Mouse (Mus musculus): ENCODE measurements around the gene Med20. TPM values are rescaled to one million over a fixed set of nuclear protein-coding genes. Genes with fewer than 3 reads are reported as not detected.

Gene Med20
- 21.2 and 22.4 TPM in 2 replicates for polyA plus RNA-seq (2015; fragmentation: Nextera tagmentation; extraction: Ambion mirVana)

GRCm38 (mm10) chr17:47610849-47611660 is at the start of gene Med20, which contains the start of the genes Bysl and Gm20517:
Gene Med20 (plus strand): TSS chr17:47611582.
Gene Bysl (minus strand): TSS chr17:47611492.
Gene Gm20517 (plus strand): TSS chr17:47611589.

GRCm38 (mm10) chr17:47630678-47631065 is 19.3 kb downstream of the Med20 start, which contains the start of gene Usp49:
Gene Usp49 (plus strand): TSS chr17:47630690.

Other genes with a start within 250 kb of the Med20 start
- 74.0 and 75.2 TPM in 2 replicates for gene Mrps10, start 242.7 kb upstream of the Med20 start, polyA plus RNA-seq (2015; fragmentation: Nextera tagmentation; extraction: Ambion mirVana)
- gene Guca1b, start 226.2 kb upstream of the Med20 start, polyA plus RNA-seq (2015; fragmentation: Nextera tagmentation; extraction: Ambion mirVana): 0.19 TPM in 2 replicates
- gene Guca1a, start 211.0 kb upstream of the Med20 start, polyA plus RNA-seq (2015; fragmentation: Nextera tagmentation; extraction: Ambion mirVana): 1.8 and 3.5 TPM in 2 replicates
- 0.10 and 0.16 TPM in 2 replicates for gene AI661453, start 175.0 kb upstream of the Med20 start, polyA plus RNA-seq (2015; fragmentation: Nextera tagmentation; extraction: Ambion mirVana)
- 0.22 and 0.23 TPM in 2 replicates for gene 1700001C19Rik, start 174.2 kb upstream of the Med20 start, polyA plus RNA-seq (2015; fragmentation: Nextera tagmentation; extraction: Ambion mirVana)
- 9.2 and 10.5 TPM in 2 replicates for gene Taf8, start 109.3 kb upstream of the Med20 start, polyA plus RNA-seq (2015; fragmentation: Nextera tagmentation; extraction: Ambion mirVana)
- 402 and 432 TPM in 2 replicates for gene Ccnd3, start 106.5 kb upstream of the Med20 start, polyA plus RNA-seq (2015; fragmentation: Nextera tagmentation; extraction: Ambion mirVana)
- 17.0 and 18.7 TPM in 2 replicates for gene Bysl, start 90 bp upstream of the Med20 start, polyA plus RNA-seq (2015; fragmentation: Nextera tagmentation; extraction: Ambion mirVana)
- gene Gm20517, start within 50 bp of the Med20 start, polyA plus RNA-seq (2015; fragmentation: Nextera tagmentation; extraction: Ambion mirVana): 1.2 and 1.5 TPM in 2 replicates
- gene Usp49, start 19.1 kb downstream of the Med20 start, polyA plus RNA-seq (2015; fragmentation: Nextera tagmentation; extraction: Ambion mirVana): 1.6 and 1.8 TPM in 2 replicates
- 282 and 308 TPM in 2 replicates for gene Tomm6, start 76.8 kb downstream of the Med20 start, polyA plus RNA-seq (2015; fragmentation: Nextera tagmentation; extraction: Ambion mirVana)
- 4.3 and 4.6 TPM in 2 replicates for gene Frs3, start 77.4 kb downstream of the Med20 start, polyA plus RNA-seq (2015; fragmentation: Nextera tagmentation; extraction: Ambion mirVana)
- gene Gm21981, start 82.9 kb downstream of the Med20 start, polyA plus RNA-seq (2015; fragmentation: Nextera tagmentation; extraction: Ambion mirVana): 0.09 and 0.24 TPM in 2 replicates
- gene Prickle4, start 83.2 kb downstream of the Med20 start, polyA plus RNA-seq (2015; fragmentation: Nextera tagmentation; extraction: Ambion mirVana): 0.61 TPM in 1 of 2 replicates, not detected in the other
- not detected in 2 replicates for gene Pgc, start 115.3 kb downstream of the Med20 start, polyA plus RNA-seq (2015; fragmentation: Nextera tagmentation; extraction: Ambion mirVana)
- 30.7 and 30.9 TPM in 2 replicates for gene Tfeb, start 125.4 kb downstream of the Med20 start, polyA plus RNA-seq (2015; fragmentation: Nextera tagmentation; extraction: Ambion mirVana)
- 1.8 and 2.8 TPM in 2 replicates for gene Mdfi, start 223.1 kb downstream of the Med20 start, polyA plus RNA-seq (2015; fragmentation: Nextera tagmentation; extraction: Ambion mirVana)

Data from skeletal muscle tissue, postnatal 0 days (tissue).